Mouse (Mus musculus) C3H10T1/2 (cell line): ENCODE measurements around the gene Olfr66. TPM values are rescaled to one million over a fixed set of nuclear protein-coding genes. Genes with fewer than 3 reads are reported as not detected.

Experiments used
- polyA plus RNA-seq, 2 experiments: library from polyadenylated mRNA; unstranded; fragments of >200 nt; fragmentation: generic; extraction: Trizol; gene quantifications; one replicate each; pipeline ENCODE4 v1.2.1; 2012; ENCODE audit warnings: missing spikeins in 2 of 2

Olfr66 gene
- polyA plus RNA-seq = not detected

GRCm38 (mm10) chr7:103886152-103886551 lies at the start of gene Olfr66:
Gene Olfr66, minus strand, starts transcription at chr7:103886252.

DNA sequence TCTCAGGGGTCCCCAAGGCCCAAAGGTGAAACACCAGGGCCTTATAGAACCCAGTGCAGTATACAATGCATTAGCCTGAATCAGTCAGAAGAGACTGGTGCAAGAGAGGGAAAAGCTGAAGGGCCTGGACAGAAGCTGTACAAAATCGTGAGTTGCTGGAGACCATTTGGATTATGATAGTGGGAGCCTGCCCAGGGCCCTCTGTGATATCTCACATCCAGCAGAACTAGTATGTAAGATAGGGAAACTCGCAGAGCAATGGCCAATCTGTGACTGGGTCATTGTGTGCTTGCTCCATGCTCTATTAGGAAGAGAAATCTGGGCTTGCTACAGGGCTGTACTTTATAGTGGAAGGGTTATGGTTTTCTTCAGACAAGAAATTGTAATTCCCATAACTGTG lies 48.2 kb upstream of the Olfr66 start, which contains the start of gene Olfr632:
Gene Olfr632, plus strand, starts transcription at position 84 of the 400 bp plus-strand sequence.

DNA sequence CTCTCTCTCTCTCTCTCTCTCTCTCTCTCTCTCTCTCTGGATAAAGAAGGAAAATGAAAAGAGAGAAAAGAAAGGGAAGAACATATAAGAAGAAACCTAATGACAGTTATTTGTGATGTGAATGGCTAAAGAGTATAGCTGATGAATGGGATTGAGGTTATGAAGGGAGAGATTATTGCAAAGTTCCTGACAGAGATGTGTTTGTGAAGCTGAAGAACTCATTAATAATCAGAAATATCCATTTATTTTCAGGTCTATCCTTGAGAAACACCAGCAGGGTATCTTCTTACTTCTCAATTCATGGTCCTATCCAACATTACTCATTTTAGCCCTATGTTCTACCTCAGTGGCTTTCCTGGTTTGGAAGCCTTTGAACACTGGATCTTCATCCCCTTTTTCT lies 42.5 kb upstream of the Olfr66 start, which contains the start of gene Olfr631:
Gene Olfr631, plus strand, starts transcription at position 301 of the 400 bp plus-strand sequence.

DNA sequence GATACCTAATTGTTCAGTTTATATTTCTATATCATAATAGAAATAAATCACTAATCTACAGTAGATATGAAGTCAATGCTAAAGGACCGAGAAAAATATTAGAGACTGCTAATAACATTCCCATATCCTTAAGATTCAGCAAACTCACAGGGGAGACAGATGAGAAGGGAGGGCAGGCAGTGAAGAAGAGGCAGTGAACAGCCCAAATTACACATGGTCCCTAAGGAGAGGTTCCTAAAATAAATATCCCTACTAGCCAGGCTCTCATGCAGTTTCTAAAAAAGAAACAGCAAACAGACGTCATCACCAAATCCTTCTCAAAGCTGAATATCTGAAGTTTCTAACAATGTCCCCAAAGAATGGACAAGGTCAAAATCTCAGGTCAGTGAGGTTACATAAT lies 17.1 kb upstream of the Olfr66 start, which contains the start of gene Olfr65:
Gene Olfr65, plus strand, starts transcription at position 301 of the 400 bp plus-strand sequence.

DNA sequence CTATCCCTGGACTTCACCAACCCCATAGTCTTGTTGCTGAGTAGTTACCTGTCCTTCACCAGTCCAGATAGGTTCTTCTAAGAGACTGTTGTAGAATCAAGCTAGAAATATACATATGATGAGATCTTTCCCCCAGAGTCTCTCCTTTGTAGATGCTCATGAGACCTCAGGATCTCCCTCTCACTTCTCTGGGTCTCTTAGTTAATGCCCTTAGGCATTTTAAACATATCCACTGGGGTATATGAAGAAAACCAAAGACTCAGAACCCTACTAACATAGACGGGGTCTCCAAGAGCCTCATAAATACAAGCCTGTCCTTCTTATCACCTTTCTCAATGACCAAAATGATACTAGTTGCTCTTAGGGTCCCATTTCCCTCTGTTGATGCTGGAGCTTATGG lies 8.3 kb upstream of the Olfr66 start, which contains the start of gene Olfr64:
Gene Olfr64, minus strand, starts transcription at position 101 of the 400 bp plus-strand sequence.

DNA sequence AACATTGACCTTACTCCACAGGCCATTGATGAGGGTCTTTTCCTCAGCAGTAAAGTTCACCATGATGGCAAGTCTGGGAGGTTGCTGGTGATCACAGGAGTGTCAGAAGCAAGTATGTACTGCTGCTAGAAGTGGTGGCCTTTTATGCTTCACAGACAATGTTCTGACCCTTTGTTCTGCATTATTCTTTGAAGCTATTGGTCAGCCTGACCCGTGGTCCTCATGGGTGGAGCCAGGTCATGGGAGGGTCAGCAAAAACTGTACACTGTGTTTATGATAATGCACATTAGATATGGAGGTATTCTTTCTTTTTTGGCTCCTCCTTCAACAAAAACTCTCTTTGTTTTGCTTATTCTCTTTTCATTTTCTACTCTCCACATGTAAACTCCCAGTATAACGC lies 33.0 kb downstream of the Olfr66 start, which contains the start of gene Hbb-y:
Gene Hbb-y, minus strand, starts transcription at position 127 of the 400 bp plus-strand sequence.

DNA sequence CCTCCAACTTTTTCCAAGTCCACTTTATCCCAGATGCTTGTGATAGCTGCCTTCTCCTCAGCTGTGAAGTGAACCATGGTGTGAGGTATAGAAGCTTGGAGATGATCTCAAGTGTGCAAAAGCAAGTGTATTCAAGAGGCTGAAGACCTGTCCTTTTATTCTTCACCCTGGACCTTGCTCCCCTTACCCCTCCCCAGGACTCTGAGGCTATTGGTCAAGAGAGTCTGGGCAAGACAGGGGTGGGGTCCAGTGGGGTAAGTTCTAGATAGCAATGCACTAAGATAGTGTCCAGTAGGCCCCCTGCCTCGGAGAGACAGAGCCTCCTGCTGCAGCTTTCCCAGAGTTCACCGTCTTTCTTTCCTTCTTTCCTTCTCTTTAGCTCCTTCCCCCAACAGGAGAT lies 43.0 kb downstream of the Olfr66 start, which contains the start of gene Hbb-bh1:
Gene Hbb-bh1, minus strand, starts transcription at position 131 of the 400 bp plus-strand sequence.

DNA sequence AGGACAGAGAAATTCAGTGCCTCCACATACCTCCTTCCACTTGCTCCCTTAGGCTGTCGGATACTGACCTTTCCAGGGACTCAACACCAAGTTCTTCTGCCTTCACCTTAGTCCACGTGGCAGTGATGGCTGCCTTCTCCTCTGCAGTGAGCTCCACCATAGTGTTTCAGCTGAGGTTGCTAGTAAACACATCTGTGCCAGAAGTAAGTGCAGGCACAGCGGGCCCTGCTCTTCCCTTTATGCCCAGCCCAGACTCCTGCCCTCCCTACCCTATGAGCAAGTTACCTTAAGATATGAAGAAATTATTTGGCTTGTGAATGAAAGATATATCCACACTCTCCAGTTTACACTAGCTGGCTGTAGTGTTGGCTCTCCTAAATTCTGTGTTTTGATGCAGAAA lies 45.8 kb downstream of the Olfr66 start, which contains the start of gene Hbb-bh2:
Gene Hbb-bh2, minus strand, starts transcription at position 253 of the 400 bp plus-strand sequence.

Other genes starting within 250 kb of the Olfr66 start
- gene Olfr622, start 243.6 kb downstream of the Olfr66 start, polyA plus RNA-seq = not detected
- not detected for gene Olfr623, start 222.6 kb downstream of the Olfr66 start, polyA plus RNA-seq
- not detected for gene Olfr624, start 215.1 kb downstream of the Olfr66 start, polyA plus RNA-seq
- gene Olfr625-ps1, start 203.5 kb downstream of the Olfr66 start, polyA plus RNA-seq = not detected
- gene Olfr243, start 171.6 kb downstream of the Olfr66 start, polyA plus RNA-seq = not detected
- gene Olfr628, start 155.9 kb downstream of the Olfr66 start, polyA plus RNA-seq = not detected
- not detected for gene Olfr629, start 141.3 kb downstream of the Olfr66 start, polyA plus RNA-seq
- gene Olfr630, start 128.9 kb downstream of the Olfr66 start, polyA plus RNA-seq = not detected
- gene Olfr69, start 114.7 kb downstream of the Olfr66 start, polyA plus RNA-seq = not detected
- not detected for gene Olfr68, start 106.6 kb downstream of the Olfr66 start, polyA plus RNA-seq
- not detected for gene Olfr67, start 94.4 kb downstream of the Olfr66 start, polyA plus RNA-seq
- gene Hbb-bt, start 72.3 kb downstream of the Olfr66 start, polyA plus RNA-seq = not detected
- gene Hbb-bs, start 58.2 kb downstream of the Olfr66 start, polyA plus RNA-seq = not detected
- not detected for gene Hbb-bh2, start 45.7 kb downstream of the Olfr66 start, polyA plus RNA-seq
- under 1 TPM; 0.08 to 0.97 TPM for gene Hbb-bh1, start 43.1 kb downstream of the Olfr66 start, polyA plus RNA-seq
- under 1 TPM in 1 of 2 experiments, not detected in 1; 0.06 TPM for gene Hbb-y, start 33.0 kb downstream of the Olfr66 start, polyA plus RNA-seq
- not detected for gene Olfr64, start 8.2 kb upstream of the Olfr66 start, polyA plus RNA-seq
- gene Olfr65, start 17.2 kb upstream of the Olfr66 start, polyA plus RNA-seq = under 1 TPM in 1 of 2 experiments, not detected in 1; 0.05 TPM
- gene Olfr631, start 42.6 kb upstream of the Olfr66 start, polyA plus RNA-seq = not detected
- not detected for gene Olfr632, start 48.1 kb upstream of the Olfr66 start, polyA plus RNA-seq
- gene Olfr633, start 58.2 kb upstream of the Olfr66 start, polyA plus RNA-seq = not detected
- gene Olfr635, start 84.9 kb upstream of the Olfr66 start, polyA plus RNA-seq = not detected
- gene Olfr638, start 112.5 kb upstream of the Olfr66 start, polyA plus RNA-seq = not detected
- gene Olfr639, start 131.1 kb upstream of the Olfr66 start, polyA plus RNA-seq = not detected
- gene Olfr640, start 139.3 kb upstream of the Olfr66 start, polyA plus RNA-seq = not detected
- gene Olfr641, start 149.2 kb upstream of the Olfr66 start, polyA plus RNA-seq = not detected
- gene Olfr642, start 166.4 kb upstream of the Olfr66 start, polyA plus RNA-seq = not detected
- not detected for gene 4930516K23Rik, start 175.2 kb upstream of the Olfr66 start, polyA plus RNA-seq
- gene Olfr644, start 185.6 kb upstream of the Olfr66 start, polyA plus RNA-seq = not detected
- gene Olfr645, start 199.2 kb upstream of the Olfr66 start, polyA plus RNA-seq = not detected
- gene Olfr646, start 218.6 kb upstream of the Olfr66 start, polyA plus RNA-seq = not detected
- not detected for gene Ubqln5, start 243.6 kb upstream of the Olfr66 start, polyA plus RNA-seq